Mouse (Mus musculus): ENCODE results near the gene Cabin1.

GRCm38 (mm10) chr10:75794880-75795279 is 30.7 kb upstream of the Cabin1 start:
- TF ChIP-seq GATA1 (IDR thresholded peaks at IDR 0.05; ENCODE audit: low read length) (no peak), TAL1 (IDR thresholded peaks at IDR 0.05; ENCODE audit: low read length) (no peak)

Measured in erythroblast, embryonic 14.5 days (primary cell).